Mouse (Mus musculus) thymus, adult 2 months (tissue): ENCODE data around the gene Myom1. TPM values are rescaled to one million over a fixed set of nuclear protein-coding genes. Genes with fewer than 3 reads are reported as not detected.

Source experiments
- DNase-seq: peaks from one replicate; pipeline ENCODE4 v3.0.0; 2021
- H3K27ac ChIP-seq: fragments of 200-500 bp; 2 replicates; pipeline ENCODE4 v1.5.1; 2012; ENCODE audit warnings: low read length, control low read depth; ENCODE audit not compliant: control insufficient read depth, insufficient read depth
- H3K27me3 ChIP-seq: fragments of 200-500 bp; 2 replicates; pipeline ENCODE4 v1.6.1; 2012; ENCODE audit warnings: mild to moderate bottlenecking, low read length, moderate library complexity, mixed read lengths; ENCODE audit not compliant: control insufficient read depth, insufficient read depth
- H3K36me3 ChIP-seq: fragments of 200-500 bp; 2 replicates; pipeline ENCODE4 v1.6.1; 2012; ENCODE audit warnings: mild to moderate bottlenecking, low read length, moderate library complexity; ENCODE audit not compliant: control insufficient read depth, insufficient read depth
- H3K4me1 ChIP-seq: fragments of 200-500 bp; replicated peaks from 2 replicates; pipeline ENCODE4 v1.6.1; 2012; ENCODE audit warnings: low read length; ENCODE audit not compliant: control insufficient read depth, insufficient read depth
- H3K4me3 ChIP-seq: fragments of 200-500 bp; 2 replicates; pipeline ENCODE4 v1.5.1; 2012; ENCODE audit warnings: mild to moderate bottlenecking, low read length, control low read depth, moderate library complexity; ENCODE audit not compliant: control insufficient read depth, insufficient read depth
- CTCF ChIP-seq: fragments of 200-500 bp; IDR thresholded peaks from 2 replicates; pipeline ENCODE4 v1.5.1; 2012; ENCODE audit warnings: mild to moderate bottlenecking, control low read depth, low read length, moderate library complexity, borderline replicate concordance; ENCODE audit not compliant: control insufficient read depth, poor library complexity, insufficient read depth; ENCODE audit errors: extremely low read depth
- POLR2A ChIP-seq: fragments of 200-500 bp; IDR thresholded peaks from 2 replicates; pipeline ENCODE4 v1.6.1; 2012; ENCODE audit warnings: mild to moderate bottlenecking, low read length, control low read depth, moderate library complexity; ENCODE audit not compliant: control insufficient read depth, poor library complexity, insufficient read depth; ENCODE audit errors: extremely low read depth
- WGBS: fragments of 180-500 bp; shearing (Covaris S2); methylation state at CpG from one replicate; pipeline ENCODE4 v1.1.7; 2018; 5-methylcytosine and 5-hydroxymethylcytosine counted together
- polyA plus RNA-seq: library from polyadenylated mRNA; depleted of rRNA; stranded (reverse); fragments of >200 nt; gene quantifications from 2 replicates; pipeline ENCODE4 v1.2.3, GENCODE M21; 2012; rRNA removed

Gene Myom1
- polyA plus RNA-seq, 1 experiment, result 6.8 TPM

DNA sequence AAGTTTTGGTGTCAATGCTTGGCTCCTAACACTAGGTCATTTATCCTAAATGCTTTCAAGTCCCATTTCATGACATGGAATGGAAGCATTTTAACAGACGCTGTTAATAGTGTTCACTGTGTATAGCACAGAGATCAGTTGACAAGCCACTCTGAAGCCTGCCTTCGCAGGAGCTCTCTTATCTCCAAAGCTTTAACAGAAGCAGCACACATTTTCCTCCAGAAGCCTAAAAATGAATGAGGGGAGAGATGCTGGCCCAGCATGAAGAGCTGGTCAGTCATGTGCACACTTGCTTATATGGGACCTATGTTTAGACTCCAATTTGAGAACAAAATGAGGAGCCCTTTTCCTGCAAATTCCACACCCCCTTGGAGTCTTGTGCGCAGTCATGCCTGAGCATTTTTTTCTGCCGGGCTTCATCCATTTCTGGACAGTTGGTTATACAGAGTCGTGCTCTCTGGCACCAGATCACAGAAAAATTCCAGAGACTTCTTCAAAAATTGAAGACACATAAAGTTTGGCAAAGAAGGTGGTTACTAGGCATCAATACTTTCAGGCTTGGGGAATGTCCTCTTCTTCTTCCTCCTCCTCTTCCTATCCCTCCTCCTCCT is 165.9 kb downstream of the Myom1 start:
- 87% methylated on average over 5 of the region's 5 CpGs for WGBS

DNA sequence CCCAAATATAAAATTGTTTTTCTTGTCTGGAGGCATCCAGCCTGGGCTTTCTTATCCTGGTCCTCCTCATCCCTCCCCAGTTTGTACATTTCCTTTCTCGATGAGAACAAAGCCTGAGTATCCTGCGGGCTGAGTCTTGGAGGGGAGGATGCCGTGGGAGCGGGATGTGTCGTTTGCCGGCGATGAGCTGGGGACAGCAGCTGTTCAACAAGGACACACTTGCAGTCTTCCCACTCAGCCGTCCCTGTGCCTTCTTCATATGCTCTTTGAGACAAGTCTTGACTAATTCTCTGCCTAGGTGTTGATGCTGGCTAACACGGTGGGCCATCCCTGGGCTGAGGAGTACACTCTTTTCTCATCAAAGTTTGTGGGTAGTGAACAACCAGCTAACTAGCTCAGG is 166.4 kb downstream of the Myom1 start:
- no peak overlapping the region for H3K4me3 ChIP-seq

More for the DNA sequence above, 165.9 kb downstream of the Myom1 start:
- no peaks in the 10 kb centered on the region for H3K27me3 ChIP-seq
- TF ChIP-seq POLR2A (no peak), CTCF (no peak)
- no peaks in the 10 kb centered on the region for H3K4me1 ChIP-seq
- H3K4me3 ChIP-seq, result no peak overlapping the region
- no peaks in the 10 kb centered on the region for H3K36me3 ChIP-seq
- no peak overlapping the region for H3K27ac ChIP-seq
- no peak for DNase-seq

DNA sequence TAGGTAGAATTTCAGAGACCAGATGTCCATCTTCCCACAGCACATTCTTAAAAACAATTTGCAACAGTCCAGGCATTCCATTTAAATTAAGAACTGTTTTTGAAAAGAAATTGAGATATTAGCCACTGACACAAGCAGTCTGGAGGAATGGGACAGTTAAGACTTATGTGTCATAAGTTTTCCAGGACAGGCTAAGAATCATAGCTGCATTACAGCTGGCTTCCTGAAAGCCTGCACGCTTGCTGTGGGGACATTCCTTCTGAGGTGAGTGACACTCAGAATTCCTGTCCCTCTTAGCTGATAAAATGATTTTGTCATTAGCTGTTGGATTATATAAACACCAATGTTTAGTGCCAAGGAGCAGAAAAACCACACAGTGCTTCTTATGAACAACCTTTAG is 167.2 kb downstream of the Myom1 start:
- H3K4me3 ChIP-seq, result no peak overlapping the region
- no peak for DNase-seq
- H3K4me1 ChIP-seq, result no peaks in the 10 kb centered on the region
- no peak overlapping the region for H3K27ac ChIP-seq
- WGBS, result 96% methylated on average over 1 of the region's 1 CpGs
- TF ChIP-seq CTCF, result no peak
- no peak for TF ChIP-seq POLR2A
- no peaks in the 10 kb centered on the region for H3K27me3 ChIP-seq
- no peaks in the 10 kb centered on the region for H3K36me3 ChIP-seq

More for the DNA sequence above, 166.4 kb downstream of the Myom1 start:
- Histone ChIP-seq H3K36me3 (no peaks in the 10 kb centered on the region), H3K27me3 (no peaks in the 10 kb centered on the region), H3K27ac (no peak overlapping the region), H3K4me1 (no peaks in the 10 kb centered on the region)
- no peak for TF ChIP-seq CTCF
- WGBS, result 89% methylated on average over 9 of the region's 9 CpGs
- no peak for DNase-seq

DNA sequence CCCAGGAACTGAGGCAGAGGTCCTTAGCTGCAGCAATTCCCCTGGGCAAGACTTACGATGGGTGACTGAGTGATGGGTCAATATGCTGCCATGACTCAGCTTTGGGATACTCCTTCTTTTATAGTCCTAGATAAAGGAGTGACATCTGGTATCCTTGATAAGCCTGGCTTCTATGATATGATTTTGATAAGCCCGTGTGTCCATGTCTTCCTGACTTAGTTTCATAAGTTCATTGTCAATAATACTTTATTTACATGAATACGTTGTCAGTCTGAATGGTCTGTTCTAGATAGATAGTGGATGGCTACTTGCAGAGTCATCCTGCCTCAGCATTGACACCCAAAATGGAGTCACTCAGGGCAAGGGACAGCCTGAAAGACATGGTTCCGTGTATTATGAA is 168.7 kb downstream of the Myom1 start:
- Histone ChIP-seq H3K27me3 (no peaks in the 10 kb centered on the region), H3K27ac (no peak overlapping the region), H3K4me3 (no peak overlapping the region), H3K4me1 (no peaks in the 10 kb centered on the region), H3K36me3 (no peaks in the 10 kb centered on the region)
- 97% methylated on average over 4 of the region's 4 CpGs for WGBS
- no peak for DNase-seq
- TF ChIP-seq POLR2A, result no peak
- no peak for TF ChIP-seq CTCF

Other genes with a start within 250 kb of the Myom1 start
- 44.6 and 45.2 TPM in 2 replicates for gene Tgif1, start 149.1 kb upstream of the Myom1 start, polyA plus RNA-seq
- 121 and 144 TPM in 2 replicates for gene Myl12a, start 245 bp downstream of the Myom1 start, polyA plus RNA-seq
- 16.7 and 17.4 TPM in 2 replicates for gene Lpin2, start 179.9 kb downstream of the Myom1 start, polyA plus RNA-seq